Mouse (Mus musculus) MEL (cell line): ENCODE results near the gene Dcun1d2. TPM values are rescaled to one million over a fixed set of nuclear protein-coding genes. Genes with fewer than 3 reads are reported as not detected.

Experiments
- DNase-seq: peaks from one replicate; pipeline ENCODE4 v3.0.0; 2011; ENCODE audit warnings: low read depth, low spot score
- H3K27ac ChIP-seq: 2 replicates; pipeline ENCODE4 v1.5.1; 2012; ENCODE audit warnings: low read depth, mild to moderate bottlenecking, control low read depth, low read length, moderate library complexity; ENCODE audit not compliant: control insufficient read depth
- H3K27me3 ChIP-seq, 2 experiments: fragments of 150-350 bp in 1 of 2; sonication (generic) in 1 of 2; 2 replicates each; pipeline ENCODE4 v1.6.1; 2012; ENCODE audit warnings: low read length in 2 of 2, mild to moderate bottlenecking in 2 of 2, improper control_type of control experiment in 1 of 2, moderate library complexity in 1 of 2; ENCODE audit not compliant: insufficient read depth in 2 of 2, control insufficient read depth in 1 of 2
- H3K36me3 ChIP-seq, 2 experiments: 2 replicates each; pipeline ENCODE4 v1.6.1; 2012 to 2014; ENCODE audit warnings: low read length in 2 of 2, improper control_type of control experiment in 1 of 2, inconsistent platforms in 1 of 2, mild to moderate bottlenecking in 1 of 2; ENCODE audit not compliant: insufficient read depth in 2 of 2, control insufficient read depth in 1 of 2
- H3K4me1 ChIP-seq, 2 experiments: fragments of 150-350 bp in 1 of 2; sonication (generic) in 1 of 2; 2 replicates each; pipeline ENCODE4 v1.6.1; 2012; ENCODE audit warnings: low read length in 2 of 2, improper control_type of control experiment in 1 of 2, mild to moderate bottlenecking in 1 of 2; ENCODE audit not compliant: insufficient read depth in 2 of 2, control insufficient read depth in 1 of 2
- H3K4me3 ChIP-seq, 2 experiments: fragments of 150-350 bp in 1 of 2; sonication (generic) in 1 of 2; 2 replicates each; pipeline ENCODE4 v1.5.1; 2012; ENCODE audit warnings: low read depth in 2 of 2, low read length in 2 of 2, mild to moderate bottlenecking in 2 of 2, moderate library complexity in 2 of 2, control low read depth in 1 of 2, improper control_type of control experiment in 1 of 2; ENCODE audit not compliant: control insufficient read depth in 1 of 2, insufficient read depth in 1 of 2
- H3K79me2 ChIP-seq: 2 replicates; pipeline ENCODE4 v1.6.1; 2012; ENCODE audit warnings: mild to moderate bottlenecking, low read length, moderate library complexity; ENCODE audit not compliant: control insufficient read depth, poor library complexity, insufficient read depth
- H3K9ac ChIP-seq: 2 replicates; pipeline ENCODE4 v1.6.1; 2012; ENCODE audit warnings: low read depth, mild to moderate bottlenecking, control low read depth, low read length, moderate library complexity; ENCODE audit not compliant: control insufficient read depth, poor library complexity, severe bottlenecking
- H3K9me3 ChIP-seq: fragments of 150-350 bp; sonication (generic); replicated peaks from 2 replicates; pipeline ENCODE4 v1.6.1; 2012; ENCODE audit warnings: mild to moderate bottlenecking, low read length, improper control_type of control experiment, moderate library complexity; ENCODE audit not compliant: insufficient read depth
- CTCF ChIP-seq, 3 experiments: IDR thresholded peaks in 2 of 3; conservative IDR thresholded peaks in 1 of 3; 2 replicates each; pipeline ENCODE4 v1.5.1; 2011 to 2012; ENCODE audit warnings: low read length in 3 of 3, low read depth in 2 of 3, mild to moderate bottlenecking in 2 of 3, improper control_type of control experiment in 1 of 3, inconsistent platforms in 1 of 3, mixed read lengths in 1 of 3, moderate library complexity in 1 of 3; ENCODE audit not compliant: control insufficient read depth in 1 of 3, insufficient read depth in 1 of 3, poor library complexity in 1 of 3, severe bottlenecking in 1 of 3
- EP300 ChIP-seq, 2 experiments: IDR thresholded peaks; 2 replicates each; pipeline ENCODE4 v1.6.1; 2011; ENCODE audit warnings: improper control_type of control experiment in 2 of 2, low read length in 2 of 2, low read depth in 1 of 2, mild to moderate bottlenecking in 1 of 2
- HCFC1 ChIP-seq: IDR thresholded peaks from 2 replicates; pipeline ENCODE4 v1.6.1; 2012; ENCODE audit warnings: low read depth, mild to moderate bottlenecking, inconsistent platforms, low read length, improper control_type of control experiment, moderate library complexity
- JUND ChIP-seq: IDR thresholded peaks from 2 replicates; pipeline ENCODE4 v1.6.1; 2011; ENCODE audit warnings: low read depth, mild to moderate bottlenecking, improper control_type of control experiment, low read length
- KAT2A ChIP-seq: conservative IDR thresholded peaks from 2 replicates; pipeline ENCODE4 v1.6.1; 2012; ENCODE audit warnings: low read depth, low read length, improper control_type of control experiment, inconsistent platforms
- MAFK ChIP-seq: IDR thresholded peaks from 2 replicates; pipeline ENCODE4 v1.6.1; 2011; ENCODE audit warnings: low read depth, mild to moderate bottlenecking, low read length, improper control_type of control experiment, borderline replicate concordance
- MAZ ChIP-seq: IDR thresholded peaks from 2 replicates; pipeline ENCODE4 v1.6.1; 2012; ENCODE audit warnings: low read depth, mild to moderate bottlenecking, inconsistent platforms, low read length, improper control_type of control experiment
- MEF2A ChIP-seq: IDR thresholded peaks from 2 replicates; pipeline ENCODE4 v1.6.1; 2014; ENCODE audit warnings: low read depth, mild to moderate bottlenecking, inconsistent platforms, low read length, improper control_type of control experiment; ENCODE audit not compliant: poor library complexity, insufficient replicate concordance, severe bottlenecking; ENCODE audit errors: extremely low read depth
- MYB ChIP-seq: IDR thresholded peaks from 2 replicates; pipeline ENCODE4 v1.6.1; 2011; ENCODE audit warnings: mild to moderate bottlenecking, low read depth, low read length, improper control_type of control experiment
- MYC ChIP-seq: IDR thresholded peaks from 2 replicates; pipeline ENCODE4 v1.6.1; 2011; ENCODE audit warnings: low read depth, mild to moderate bottlenecking, low read length, improper control_type of control experiment, moderate library complexity
- NELFE ChIP-seq: IDR thresholded peaks from 2 replicates; pipeline ENCODE4 v1.6.1; 2011; ENCODE audit warnings: low read depth, low read length, improper control_type of control experiment
- SIN3A ChIP-seq: IDR thresholded peaks from 2 replicates; pipeline ENCODE4 v1.6.1; 2012; ENCODE audit warnings: low read length, improper control_type of control experiment, inconsistent platforms
- SMC3 ChIP-seq: IDR thresholded peaks from 2 replicates; pipeline ENCODE4 v1.6.1; 2011; ENCODE audit warnings: low read depth, low read length, improper control_type of control experiment
- TAL1 ChIP-seq: IDR thresholded peaks from 2 replicates; pipeline ENCODE4 v1.6.1; 2012; ENCODE audit warnings: mild to moderate bottlenecking, inconsistent platforms, low read length, moderate library complexity, mixed read lengths
- TBP ChIP-seq: IDR thresholded peaks from 2 replicates; pipeline ENCODE4 v1.8.0; 2011; ENCODE audit warnings: low read depth, low read length, improper control_type of control experiment
- TCF12 ChIP-seq: IDR thresholded peaks from 2 replicates; pipeline ENCODE4 v1.6.1; 2014; ENCODE audit warnings: low read depth, mild to moderate bottlenecking, inconsistent platforms, low read length, improper control_type of control experiment, moderate library complexity
- USF1 ChIP-seq: IDR thresholded peaks from 2 replicates; pipeline ENCODE4 v1.6.1; 2014; ENCODE audit warnings: low read depth, mild to moderate bottlenecking, inconsistent platforms, low read length, improper control_type of control experiment, moderate library complexity
- ZC3H11A ChIP-seq: IDR thresholded peaks from 2 replicates; pipeline ENCODE4 v1.6.1; 2012; ENCODE audit warnings: low read depth, mild to moderate bottlenecking, inconsistent platforms, low read length, improper control_type of control experiment
- ZKSCAN1 ChIP-seq: IDR thresholded peaks from 2 replicates; pipeline ENCODE4 v1.6.1; 2012; ENCODE audit warnings: low read depth, mild to moderate bottlenecking, inconsistent platforms, low read length, improper control_type of control experiment, moderate library complexity
- ZMIZ1 ChIP-seq: IDR thresholded peaks from 2 replicates; pipeline ENCODE4 v1.6.1; 2012; ENCODE audit warnings: low read depth, mild to moderate bottlenecking, inconsistent platforms, low read length, improper control_type of control experiment, moderate library complexity
- ZNF384 ChIP-seq: IDR thresholded peaks from 2 replicates; pipeline ENCODE4 v1.6.1; 2012; ENCODE audit warnings: low read depth, mild to moderate bottlenecking, inconsistent platforms, low read length, improper control_type of control experiment
- polyA plus RNA-seq, 2 experiments: library from polyadenylated mRNA; stranded (reverse) in 1 of 2; unstranded in 1 of 2; fragments of >175 nt in 1 of 2; fragments of >200 nt in 1 of 2; gene quantifications; 2 replicates each; pipeline versions ENCODE4 v1.2.1 to v1.2.4; 2012; ENCODE audit warnings: low replicate concordance in 2 of 2, low read depth in 1 of 2; ENCODE audit not compliant: insufficient read length in 2 of 2, insufficient read depth in 1 of 2, missing spikeins in 1 of 2
- total RNA-seq: library from RNA; depleted of rRNA; stranded (reverse); fragments of 300-350 nt; gene quantifications from 2 replicates; pipeline ENCODE4 v1.2.3, GENCODE M21; 2012

Gene Dcun1d2
- total and polyA plus RNA-seq, 3 experiments: 19.1 to 19.9 TPM; not detected in 1

- no peak for TF ChIP-seq ZC3H11A
- no peak for TF ChIP-seq USF1
- no peak for TF ChIP-seq NELFE
- TF ChIP-seq ZMIZ1: no peak
- no peak for DNase-seq
- Histone ChIP-seq H3K4me3 (no peak overlapping the region), H3K27ac (no peak overlapping the region), H3K9me3 (no peaks in the 10 kb centered on the region), H3K27me3 (peaks cover 5 to 8% of the 10 kb centered on the region in 2 experiments; a peak in 3 of 4 replicates), H3K79me2 (no peaks in the 10 kb centered on the region), H3K9ac (no peak overlapping the region), H3K36me3 (no peaks in the 10 kb centered on the region), H3K4me1 (no peaks in the 10 kb centered on the region)
Observed at GRCm38 (mm10) chr8:13226288-13226687, 61.6 kb downstream of the Dcun1d2 start.

- Histone ChIP-seq H3K4me3 (no peak overlapping the region), H3K36me3 (no peaks in the 10 kb centered on the region), H3K79me2 (no peaks in the 10 kb centered on the region), H3K27ac (no peak overlapping the region), H3K9ac (no peak overlapping the region), H3K9me3 (no peaks in the 10 kb centered on the region), H3K4me1 (no peaks in the 10 kb centered on the region), H3K27me3 (peaks cover 2 to 4% of the 10 kb centered on the region in 2 experiments; a peak in 3 of 4 replicates)
- no peak for DNase-seq
- TF ChIP-seq CTCF (IDR thresholded peaks at IDR 0.05 in 2 of 3, conservative IDR thresholded peaks at IDR 0.05 in 1 of 3; ENCODE audit: control insufficient read depth in 1 of 3, insufficient read depth in 1 of 3, low read depth in 2 of 3, low read length in 3 of 3, poor library complexity in 1 of 3, severe bottlenecking in 1 of 3) (no peak), TBP (no peak), HCFC1 (no peak), ZNF384 (no peak), MAFK (no peak), TCF12 (no peak), NELFE (no peak), SIN3A (no peak), MAZ (no peak), TAL1 (no peak), MEF2A (no peak), KAT2A (no peak), MYB (no peak), EP300 (IDR thresholded peaks at IDR 0.05; ENCODE audit: low read depth in 1 of 2, low read length in 2 of 2) (no peak), ZMIZ1 (no peak), SMC3 (no peak), ZKSCAN1 (no peak), USF1 (no peak), MYC (no peak), JUND (no peak)
Observed at GRCm38 (mm10) chr8:13224426-13224825, 63.5 kb downstream of the Dcun1d2 start.
